In genomic region chr4:65127291-65127590, GRCm38 (mm10) we compare ENCODE assay signal across 8 mouse cellular contexts. TPM values are rescaled to one million over a fixed set of nuclear protein-coding genes. Genes with fewer than 3 reads are reported as not detected.
DNase-seq lines count a peak whose midpoint lies in the region; ATAC-seq and TF ChIP-seq lines count a peak whose summit lies in the region.

No protein-coding gene starts in this region.

- no peaks in the 10 kb centered on the region for H3K27me3 ChIP-seq in lung, embryonic 14.5 days (ENCODE audit: insufficient read depth, low read length)
- peaks cover 72% of the 10 kb centered on the region for H3K27me3 ChIP-seq in forebrain, embryonic 10.5 days (ENCODE audit: poor library complexity, severe bottlenecking)
- peaks cover 15% of the 10 kb centered on the region for H3K27me3 ChIP-seq in heart, postnatal 0 days (ENCODE audit: control insufficient read depth, insufficient read depth, low read length)
- no peaks in the 10 kb centered on the region; the same call in 1 of the 2 replicates for H3K27me3 ChIP-seq in midbrain, embryonic 15.5 days (replicated peaks)

- 35% methylated on average over 6 of the region's 6 CpGs for WGBS in lung, embryonic 14.5 days
- 23% methylated on average over 6 of the region's 6 CpGs for WGBS in forebrain, embryonic 10.5 days
- WGBS in heart, postnatal 0 days, result 20% methylated on average over 6 of the region's 6 CpGs
- WGBS in midbrain, embryonic 15.5 days, result 16% methylated on average over 6 of the region's 6 CpGs

- H3K4me3 ChIP-seq in lung, embryonic 14.5 days (ENCODE audit: low read depth, low read length), result peak overlapping the region; percentile 55
- peak overlapping the region; percentile 71 for H3K4me3 ChIP-seq in forebrain, embryonic 10.5 days
- H3K4me3 ChIP-seq in heart, postnatal 0 days (ENCODE audit: low read depth, low read length), result peak overlapping the region; percentile 58
- peak overlapping the region; percentile 51 for H3K4me3 ChIP-seq in midbrain, embryonic 15.5 days

- 0 out of 2 replicates have a peak, but pooled peaks cover 2% of the 10 kb centered on the region for H3K4me1 ChIP-seq in lung, embryonic 14.5 days (ENCODE audit: insufficient read depth)
- peaks cover 41% of the 10 kb centered on the region for H3K4me1 ChIP-seq in forebrain, embryonic 10.5 days
- no peaks in the 10 kb centered on the region for H3K4me1 ChIP-seq in heart, postnatal 0 days (ENCODE audit: control insufficient read depth, insufficient read depth)
- H3K4me1 ChIP-seq in midbrain, embryonic 15.5 days, result peaks cover 33% of the 10 kb centered on the region

- TF ChIP-seq EP300 in heart, postnatal 0 days (IDR thresholded peaks at IDR 0.05; ENCODE audit: low read depth), result peak; percentile 14; the same call in 1 of the 2 replicates

- no peaks in the 10 kb centered on the region for H3K9me3 ChIP-seq in lung, embryonic 14.5 days (ENCODE audit: low read depth, low read length)
- no peaks in the 10 kb centered on the region for H3K9me3 ChIP-seq in forebrain, embryonic 10.5 days
- no peaks in the 10 kb centered on the region for H3K9me3 ChIP-seq in heart, postnatal 0 days (replicated peaks; ENCODE audit: control insufficient read depth, low read length)
- H3K9me3 ChIP-seq in midbrain, embryonic 15.5 days, result no peaks in the 10 kb centered on the region

- no peak for TF ChIP-seq CTCF in lung, embryonic 14.5 days (IDR thresholded peaks at IDR 0.05; ENCODE audit: low read depth)
- no peak for TF ChIP-seq CTCF in heart, postnatal 0 days (IDR thresholded peaks at IDR 0.05; ENCODE audit: low read depth)

- H3K4me2 ChIP-seq in lung, embryonic 14.5 days, result peak overlapping the region; percentile 84
- H3K4me2 ChIP-seq in heart, postnatal 0 days (ENCODE audit: low read depth, low read length), result peak overlapping the region; percentile 96
- H3K4me2 ChIP-seq in midbrain, embryonic 15.5 days, result peak overlapping the region; percentile 84

- H3K9ac ChIP-seq in lung, embryonic 14.5 days, result peak overlapping the region; percentile 62
- no peak overlapping the region; the same call in 1 of the 2 replicates for H3K9ac ChIP-seq in heart, postnatal 0 days (replicated peaks; ENCODE audit: low read depth, low read length)
- no peak overlapping the region for H3K9ac ChIP-seq in midbrain, embryonic 15.5 days

- no peaks in the 10 kb centered on the region for H3K36me3 ChIP-seq in lung, embryonic 14.5 days (ENCODE audit: insufficient read depth)
- H3K36me3 ChIP-seq in forebrain, embryonic 10.5 days (replicated peaks), result 0 out of 2 replicates have a peak, but pooled peaks cover 2% of the 10 kb centered on the region
- no peaks in the 10 kb centered on the region for H3K36me3 ChIP-seq in heart, postnatal 0 days (replicated peaks; ENCODE audit: control insufficient read depth, insufficient read depth, low read length)
- H3K36me3 ChIP-seq in midbrain, embryonic 15.5 days (replicated peaks), result no peaks in the 10 kb centered on the region

- H3K27ac ChIP-seq in lung, embryonic 14.5 days (ENCODE audit: low read depth), result peak overlapping the region; percentile 84
- peak overlapping the region; percentile 93; the same call in 1 of the 2 replicates for H3K27ac ChIP-seq in forebrain, embryonic 10.5 days
- peak overlapping the region; percentile 83 for H3K27ac ChIP-seq in heart, postnatal 0 days (ENCODE audit: low read depth)
- no peak overlapping the region for H3K27ac ChIP-seq in midbrain, embryonic 15.5 days

- DNase-seq in lung, embryonic 14.5 days, result peak; percentile 59
- DNase-seq in lung, postnatal 36 days, result no peak
- peak; percentile 29 for DNase-seq in forebrain, embryonic 10.5 days (ENCODE audit: extremely low spot score, low spot score)
- DNase-seq in heart, postnatal 0 days (ENCODE audit: low spot score), result peak; percentile 80
- DNase-seq in kidney, postnatal 10 days, result peak; percentile 68
- DNase-seq in left cerebral cortex, adult 11 months (ENCODE audit: low spot score), result no peak

- peak; percentile 33 for ATAC-seq in lung, embryonic 14.5 days (ENCODE audit: insufficient read depth)
- peak; percentile 84 for ATAC-seq in heart, postnatal 0 days (ENCODE audit: insufficient read depth, low read depth)
- ATAC-seq in midbrain, embryonic 15.5 days (replicated peaks), result peak; percentile 32; the same call in 1 of the 2 replicates
- no peak for ATAC-seq in CD4-positive, CD25-positive, alpha-beta regulatory T cell, adult 4 months

RNA-seq across cellular contexts. Expression of gene Pappa, which starts 3.3 kb away (rescaled TPM):
- 2.4 and 2.6 TPM in 2 replicates for polyA plus RNA-seq in lung, embryonic 14.5 days (2014; fragmentation: Nextera tagmentation; extraction: Ambion mirVana)
- 1.9 and 2.1 TPM in 2 replicates for polyA plus RNA-seq in forebrain, embryonic 10.5 days (2016; fragmentation: Nextera tagmentation; extraction: Ambion mirVana)
- total RNA-seq in heart, postnatal 0 days (2014; rRNA removed; ENCODE audit: low replicate concordance), result 1.2 and 1.9 TPM in 2 replicates
- 0.14 and 0.19 TPM in 2 replicates for polyA plus RNA-seq in heart, postnatal 0 days (2015; fragmentation: Nextera tagmentation; extraction: Ambion mirVana)
- polyA plus RNA-seq in midbrain, embryonic 15.5 days (2015; fragmentation: Nextera tagmentation; extraction: Ambion mirVana), result 0.92 TPM in 2 replicates
- under 1 TPM in 1 of 2 experiments, not detected in 1; 0.04 TPM for polyA plus RNA-seq in CD4-positive, CD25-positive, alpha-beta regulatory T cell, adult 4 months (2017; shearing (Covaris generic))

Comparison
In these comparisons a context has a peak if more than half of its experiments do, and no peak if none do; other contexts are left out.
1. DNase-seq: peak in lung, embryonic 14.5 days (single experiment), forebrain, embryonic 10.5 days (single experiment), heart, postnatal 0 days (single experiment) and kidney, postnatal 10 days (single experiment); none in lung, postnatal 36 days (single experiment) and left cerebral cortex, adult 11 months (single experiment).
2. Peak in every context shown above with its lines, with median percentiles within 50 percentile points of each other: H3K4me2 ChIP-seq and H3K4me3 ChIP-seq.